Mouse (Mus musculus) liver, postnatal 0 days (tissue): Measurements from ENCODE around the gene Aff3. TPM values are rescaled to one million over a fixed set of nuclear protein-coding genes. Genes with fewer than 3 reads are reported as not detected.

ENCODE experiments used
- ATAC-seq: fragments of 200-750 bp; cut with Nextera tagmentation; 2 replicates; pipeline ENCODE4 v1.8.0; 2017; ENCODE audit warnings: mild to moderate bottlenecking, moderate library complexity
- DNase-seq: peaks from one replicate; pipeline ENCODE4 v3.0.0-alpha.2; 2016
- H3K27ac ChIP-seq: fragments of 300-500 bp; sonication (generic); 2 replicates; pipeline ENCODE4 v1.5.1; 2014; ENCODE audit warnings: antibody characterized with exemption, moderate library complexity, mild to moderate bottlenecking, low read depth
- H3K27me3 ChIP-seq: fragments of 300-500 bp; sonication (generic); 2 replicates; pipeline ENCODE4 v1.6.1; 2014; ENCODE audit warnings: low read length, control low read depth, mixed read lengths; ENCODE audit not compliant: insufficient read depth
- H3K36me3 ChIP-seq: fragments of 300-500 bp; sonication (generic); replicated peaks from 2 replicates; pipeline ENCODE4 v1.6.1; 2014; ENCODE audit warnings: mild to moderate bottlenecking, control low read depth, low read length, moderate library complexity, mixed read lengths; ENCODE audit not compliant: insufficient read depth
- H3K4me1 ChIP-seq: fragments of 300-500 bp; sonication (generic); 2 replicates; pipeline ENCODE4 v1.6.1; 2014; ENCODE audit warnings: antibody characterized with exemption, mild to moderate bottlenecking, control low read depth; ENCODE audit not compliant: insufficient read depth
- H3K4me2 ChIP-seq: fragments of 300-500 bp; sonication (generic); 2 replicates; pipeline ENCODE4 v1.6.1; 2014; ENCODE audit warnings: low read depth, mild to moderate bottlenecking, low read length, moderate library complexity, mixed read lengths
- H3K4me3 ChIP-seq: fragments of 300-500 bp; sonication (generic); 2 replicates; pipeline ENCODE4 v1.5.1; 2014; ENCODE audit warnings: low read depth, low read length
- H3K9ac ChIP-seq: fragments of 300-500 bp; sonication (generic); replicated peaks from 2 replicates; pipeline ENCODE4 v1.6.1; 2014; ENCODE audit warnings: mild to moderate bottlenecking, moderate library complexity
- H3K9me3 ChIP-seq: fragments of 300-500 bp; sonication (generic); 2 replicates; pipeline ENCODE4 v1.6.1; 2016; ENCODE audit warnings: mild to moderate bottlenecking, control low read depth, low read length, mixed read lengths
- CTCF ChIP-seq: sonication (generic); IDR thresholded peaks from 2 replicates; pipeline ENCODE4 v1.5.1; 2016; ENCODE audit warnings: antibody characterized with exemption, low read depth
- EP300 ChIP-seq: IDR thresholded peaks from 2 replicates; pipeline ENCODE4 v1.6.1; 2016; ENCODE audit warnings: antibody characterized with exemption, low read depth, mild to moderate bottlenecking
- whole genome bisulfite sequencing: fragments of 180-500 bp; shearing (Covaris S2); extraction: QIAGEN DNeasy Blood & Tissue Kit; methylation state at CpG from one replicate; pipeline ENCODE4 v1.1.7; 2014; ENCODE audit not compliant: insufficient replicate concordance; 5-methylcytosine and 5-hydroxymethylcytosine counted together
- polyA plus RNA-seq: library from polyadenylated mRNA; unstranded; fragments of >200 nt; fragmentation: Nextera tagmentation; extraction: Ambion mirVana; gene quantifications from 2 replicates; pipeline ENCODE4 v1.2.1, GENCODE M21; 2015

The Aff3 gene
- polyA plus RNA-seq, 1 experiment from 2014 or later = 1.1 TPM

DNA sequence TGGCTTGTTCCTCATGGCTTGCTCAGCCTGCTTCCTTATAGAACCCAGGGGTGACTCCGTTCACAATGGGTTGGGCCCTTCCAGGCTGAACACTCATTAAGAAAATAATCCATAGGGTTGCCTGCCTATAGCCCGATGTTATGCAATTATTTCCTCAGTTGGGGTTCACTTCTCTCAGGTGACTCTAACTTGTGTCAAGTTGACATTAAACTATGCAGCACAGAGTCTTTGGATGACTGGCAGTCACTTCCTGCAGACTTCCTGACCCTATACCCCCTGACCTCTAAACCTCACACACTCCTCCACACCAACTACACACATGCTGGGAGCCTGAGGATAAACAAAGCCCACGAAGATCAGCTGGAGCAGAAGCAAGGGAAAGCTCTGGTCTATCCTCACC, 15.6 kb downstream of the Aff3 start:
- Histone ChIP-seq H3K36me3 (no peaks in the 10 kb centered on the region), H3K4me2 (no peak overlapping the region), H3K27ac (no peak overlapping the region), H3K4me3 (no peak overlapping the region), H3K9ac (no peak overlapping the region), H3K9me3 (no peaks in the 10 kb centered on the region), H3K4me1 (no peaks in the 10 kb centered on the region), H3K27me3 (no peaks in the 10 kb centered on the region)
- no peak for ATAC-seq
- 45% methylated on average over 3 of the region's 3 CpGs for WGBS
- TF ChIP-seq EP300 (no peak), CTCF (no peak)
- DNase-seq = no peak

DNA sequence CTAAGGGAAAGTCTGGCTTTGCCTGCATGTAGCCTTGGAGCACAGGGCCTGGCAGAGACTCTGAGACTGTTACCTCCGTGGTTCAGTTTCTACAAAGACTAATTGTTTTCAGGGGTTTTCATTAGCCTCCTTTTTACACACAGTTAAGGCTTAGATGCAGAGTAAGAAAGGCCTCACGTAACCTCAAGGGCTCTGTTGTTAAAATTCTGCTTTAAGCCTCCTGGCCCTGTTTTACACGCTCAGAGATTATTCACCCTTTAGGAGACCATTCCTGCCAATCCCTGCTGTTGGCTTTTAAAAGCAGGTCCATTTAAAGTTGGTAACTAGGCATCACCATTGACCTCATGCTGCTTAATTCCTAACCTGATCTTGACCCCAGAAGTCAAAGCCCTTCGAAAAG, 22.5 kb downstream of the Aff3 start:
- ATAC-seq = no peak
- Histone ChIP-seq H3K9me3 (no peaks in the 10 kb centered on the region), H3K27ac (no peak overlapping the region), H3K4me3 (no peak overlapping the region), H3K9ac (no peak overlapping the region), H3K4me2 (no peak overlapping the region), H3K36me3 (no peaks in the 10 kb centered on the region), H3K27me3 (no peaks in the 10 kb centered on the region), H3K4me1 (no peaks in the 10 kb centered on the region)
- no peak for TF ChIP-seq EP300
- no peak for TF ChIP-seq CTCF
- 60% methylated on average over 4 of the region's 4 CpGs for WGBS
- no peak for DNase-seq

DNA sequence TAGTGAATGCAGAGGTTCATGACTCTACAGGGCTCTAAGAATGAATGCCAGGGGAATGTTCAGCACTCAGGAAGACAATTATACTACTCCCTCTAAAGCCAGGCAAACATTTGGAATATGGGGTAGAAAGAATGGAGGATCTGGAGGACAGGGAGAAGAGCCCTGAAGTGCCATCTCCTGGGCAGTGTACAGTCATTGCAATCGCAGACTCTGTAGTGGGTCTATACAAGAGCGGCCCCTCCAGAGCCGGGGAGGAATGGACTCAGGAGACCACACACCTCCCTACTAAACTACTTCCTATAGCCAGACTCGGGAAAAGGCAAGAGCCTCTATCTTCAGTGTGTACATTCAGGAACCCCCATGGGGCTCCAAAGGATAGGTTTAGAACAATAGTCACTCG, 25.1 kb downstream of the Aff3 start:
- no peak overlapping the region for H3K27ac ChIP-seq
- H3K4me3 ChIP-seq = no peak overlapping the region
- no peak for DNase-seq
- H3K4me1 ChIP-seq = no peaks in the 10 kb centered on the region
- 0 out of 2 replicates have a peak, but pooled peaks cover 3% of the 10 kb centered on the region for H3K27me3 ChIP-seq
- no peaks in the 10 kb centered on the region for H3K9me3 ChIP-seq
- no peak for TF ChIP-seq CTCF
- TF ChIP-seq EP300 = no peak
- H3K4me2 ChIP-seq = no peak overlapping the region
- ATAC-seq = no peak
- H3K36me3 ChIP-seq = no peaks in the 10 kb centered on the region
- WGBS = 70% methylated on average over 5 of the region's 5 CpGs
- no peak overlapping the region for H3K9ac ChIP-seq

DNA sequence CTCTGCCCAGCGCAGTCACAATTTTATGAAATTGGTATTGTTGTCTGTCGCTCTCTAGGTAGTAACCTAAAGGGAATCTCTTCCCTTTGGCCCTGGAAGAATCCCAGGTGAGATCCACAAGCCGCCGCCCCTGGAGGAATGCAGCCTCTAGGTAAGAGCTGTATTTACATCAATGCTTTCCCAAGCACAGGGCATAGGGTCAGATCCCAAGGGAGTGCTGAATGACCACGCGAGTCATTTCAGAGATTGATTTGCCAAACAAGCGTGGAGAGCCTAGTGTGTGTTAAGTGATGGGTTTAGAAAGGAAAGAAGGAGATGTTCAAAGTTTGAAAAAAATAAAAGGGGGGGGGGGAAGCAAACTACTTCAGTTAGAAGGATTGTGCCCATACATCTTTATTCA, 29.2 kb downstream of the Aff3 start:
- Histone ChIP-seq H3K27ac (no peak overlapping the region), H3K4me1 (no peaks in the 10 kb centered on the region), H3K4me2 (no peak overlapping the region), H3K9me3 (no peaks in the 10 kb centered on the region), H3K36me3 (no peaks in the 10 kb centered on the region), H3K9ac (no peak overlapping the region), H3K27me3 (peaks cover 13% of the 10 kb centered on the region; the same call in 1 of the 2 replicates), H3K4me3 (no peak overlapping the region)
- ATAC-seq = no peak
- 54% methylated on average over 7 of the region's 7 CpGs for WGBS
- DNase-seq = no peak
- no peak for TF ChIP-seq EP300
- no peak for TF ChIP-seq CTCF

DNA sequence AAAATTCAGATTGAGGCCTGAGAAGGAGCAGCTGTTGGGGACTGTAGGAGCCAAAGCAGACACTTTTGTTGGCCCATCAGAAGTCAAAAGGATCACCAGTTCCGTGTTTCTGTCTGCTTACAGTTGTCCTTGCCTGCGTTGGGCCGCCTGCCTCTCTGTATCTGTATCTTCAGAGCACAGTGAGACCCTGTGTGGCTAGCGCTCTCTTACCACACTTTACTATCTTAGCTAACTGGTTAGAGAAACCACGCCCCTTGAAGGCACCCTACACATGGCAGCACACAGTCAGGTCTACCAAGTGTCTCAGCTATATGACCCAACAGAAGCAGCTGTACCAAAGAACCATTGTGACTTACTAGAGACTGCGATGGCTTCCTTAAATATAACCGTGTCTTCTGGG, 30.7 kb downstream of the Aff3 start:
- H3K4me1 ChIP-seq = no peaks in the 10 kb centered on the region
- 57% methylated on average over 7 of the region's 7 CpGs for WGBS

DNA sequence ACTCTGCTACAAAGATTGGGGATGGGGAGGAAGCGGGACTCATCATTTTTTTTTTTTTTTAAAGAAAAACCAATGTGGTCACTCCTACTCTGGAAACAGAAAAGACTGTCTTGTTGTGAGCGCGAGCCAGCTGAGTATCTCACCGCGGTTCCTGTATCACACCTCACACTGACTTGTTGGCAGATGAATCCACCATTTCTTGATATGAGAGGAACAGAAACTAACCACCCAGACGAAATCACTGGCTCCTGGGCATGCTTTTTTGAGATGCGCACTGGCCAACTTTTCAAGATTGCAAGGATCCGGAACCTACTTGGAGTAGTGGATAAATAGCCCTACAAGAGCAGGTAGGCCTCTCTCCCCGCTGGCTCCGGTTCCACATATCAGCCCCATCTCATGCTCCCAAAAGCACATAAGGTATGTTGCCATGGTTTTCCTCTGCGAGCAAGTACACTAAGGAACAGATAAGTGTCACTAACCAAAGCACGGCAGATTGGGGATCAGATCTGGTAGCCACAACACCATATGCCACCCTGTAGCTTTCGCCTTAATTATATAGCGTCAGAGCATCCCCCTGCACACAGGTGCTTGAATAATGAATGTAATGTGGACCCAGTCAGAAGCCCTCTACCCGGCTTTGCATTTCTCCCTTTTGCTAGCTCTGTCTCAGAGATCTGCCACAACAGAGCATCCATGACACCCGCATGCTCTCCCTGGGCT, 32.1 kb downstream of the Aff3 start:
- H3K27me3 ChIP-seq = peaks cover 33% of the 10 kb centered on the region

More for the DNA sequence above, 30.7 kb downstream of the Aff3 start:
- H3K9ac ChIP-seq = no peak overlapping the region
- no peak overlapping the region for H3K4me3 ChIP-seq
- ATAC-seq = no peak
- no peak overlapping the region for H3K27ac ChIP-seq
- no peaks in the 10 kb centered on the region for H3K9me3 ChIP-seq
- no peak for DNase-seq
- TF ChIP-seq EP300 = no peak
- TF ChIP-seq CTCF = no peak
- peaks cover 19% of the 10 kb centered on the region for H3K27me3 ChIP-seq
- H3K36me3 ChIP-seq = no peaks in the 10 kb centered on the region
- H3K4me2 ChIP-seq = no peak overlapping the region

More for the DNA sequence above, 32.1 kb downstream of the Aff3 start:
- no peaks in the 10 kb centered on the region for H3K36me3 ChIP-seq
- no peak overlapping the region for H3K9ac ChIP-seq
- no peaks in the 10 kb centered on the region for H3K9me3 ChIP-seq
- ATAC-seq = no peak
- 77% methylated on average over 16 of the region's 16 CpGs for WGBS
- TF ChIP-seq CTCF = no peak
- no peak for TF ChIP-seq EP300
- H3K4me1 ChIP-seq = no peaks in the 10 kb centered on the region
- no peak for DNase-seq
- no peak overlapping the region for H3K4me2 ChIP-seq
- no peak overlapping the region for H3K27ac ChIP-seq
- H3K4me3 ChIP-seq = no peak overlapping the region
